Mouse (Mus musculus) lung, postnatal 0 days (tissue): Measurements from ENCODE around the gene Gpr137.

Experiments
- CTCF ChIP-seq: IDR thresholded peaks from 2 replicates; pipeline ENCODE4 v1.5.1; 2016; ENCODE audit warnings: antibody characterized with exemption, mild to moderate bottlenecking
- EP300 ChIP-seq: IDR thresholded peaks from 2 replicates; pipeline ENCODE4 v1.6.1; 2016; ENCODE audit warnings: antibody characterized with exemption, mild to moderate bottlenecking, control low read depth

GRCm38 (mm10) chr19:6969291-6969664 is 27.0 kb upstream of the Gpr137 start:
- no peak for TF ChIP-seq CTCF
- no peak for TF ChIP-seq EP300
